Mouse (Mus musculus) embryonic facial prominence, embryonic 12.5 days (tissue): ENCODE data around the gene Trdmt1. TPM values are rescaled to one million over a fixed set of nuclear protein-coding genes. Genes with fewer than 3 reads are reported as not detected.

Experiments used
- ATAC-seq: fragments of 200-750 bp; cut with Nextera tagmentation; 2 replicates; pipeline ENCODE4 v1.8.0; 2017; ENCODE audit not compliant: insufficient number of reproducible peaks, insufficient read depth, low FRiP score, low TSS enrichment
- H3K27ac ChIP-seq: fragments of 300-500 bp; sonication (generic); 2 replicates; pipeline ENCODE4 v1.5.1; 2016; ENCODE audit warnings: mild to moderate bottlenecking
- H3K27me3 ChIP-seq: fragments of 300-500 bp; sonication (generic); 2 replicates; pipeline ENCODE4 v1.6.1; 2016; ENCODE audit warnings: mild to moderate bottlenecking, moderate library complexity
- H3K36me3 ChIP-seq: fragments of 300-500 bp; sonication (generic); 2 replicates; pipeline ENCODE4 v1.6.1; 2016; ENCODE audit warnings: mild to moderate bottlenecking
- H3K4me1 ChIP-seq: fragments of 300-500 bp; sonication (generic); 2 replicates; pipeline ENCODE4 v1.6.1; 2016
- H3K4me2 ChIP-seq: fragments of 300-500 bp; sonication (generic); replicated peaks from 2 replicates; pipeline ENCODE4 v1.6.1; 2016; ENCODE audit warnings: mild to moderate bottlenecking, moderate library complexity
- H3K4me3 ChIP-seq: fragments of 300-500 bp; sonication (generic); 2 replicates; pipeline ENCODE4 v1.5.1; 2016; ENCODE audit warnings: mild to moderate bottlenecking
- H3K9ac ChIP-seq: fragments of 300-500 bp; sonication (generic); 2 replicates; pipeline ENCODE4 v1.6.1; 2016; ENCODE audit warnings: mild to moderate bottlenecking, moderate library complexity
- H3K9me3 ChIP-seq: fragments of 300-500 bp; sonication (generic); 2 replicates; pipeline ENCODE4 v1.6.1; 2016; ENCODE audit warnings: mild to moderate bottlenecking, moderate library complexity
- WGBS: fragments of 180-500 bp; shearing (Covaris S2); methylation state at CpG from one replicate; pipeline ENCODE4 v1.1.7; 2016; 5-methylcytosine and 5-hydroxymethylcytosine counted together
- polyA plus RNA-seq: library from polyadenylated mRNA; unstranded; fragments of >200 nt; fragmentation: Nextera tagmentation; extraction: Ambion mirVana; gene quantifications from 2 replicates; pipeline ENCODE4 v1.2.1, GENCODE M21; 2016

Trdmt1 gene
- polyA plus RNA-seq, 1 experiment from 2014 or later = 7.3 TPM

GRCm38 (mm10) chr2:13556239-13556638 is 11.8 kb upstream of the Trdmt1 start:
- Histone ChIP-seq H3K9me3 (no peaks in the 10 kb centered on the region), H3K27me3 (no peaks in the 10 kb centered on the region), H3K27ac (no peak overlapping the region), H3K36me3 (no peaks in the 10 kb centered on the region), H3K4me1 (peaks cover 5% of the 10 kb centered on the region; the same call in 1 of the 2 replicates), H3K4me3 (no peak overlapping the region), H3K4me2 (no peak overlapping the region), H3K9ac (no peak overlapping the region)
- ATAC-seq = no peak

- Histone ChIP-seq H3K4me3 (no peak overlapping the region), H3K27ac (no peak overlapping the region), H3K36me3 (no peaks in the 10 kb centered on the region), H3K4me2 (no peak overlapping the region), H3K27me3 (no peaks in the 10 kb centered on the region), H3K9me3 (no peaks in the 10 kb centered on the region), H3K9ac (no peak overlapping the region), H3K4me1 (peaks cover 5% of the 10 kb centered on the region; the same call in 1 of the 2 replicates)
- 55% methylated on average over 2 of the region's 2 CpGs for WGBS
- no peak for ATAC-seq
These were observed 9.5 kb upstream of the Trdmt1 start for GRCm38 (mm10) chr2:13553966-13554365.

GRCm38 (mm10) chr2:13548749-13549148 is 4.3 kb upstream of the Trdmt1 start:
- Histone ChIP-seq H3K4me1 (0 out of 2 replicates have a peak, but pooled peaks cover 7% of the 10 kb centered on the region), H3K4me3 (no peak overlapping the region), H3K4me2 (no peak overlapping the region), H3K27ac (no peak overlapping the region), H3K9ac (no peak overlapping the region), H3K27me3 (no peaks in the 10 kb centered on the region), H3K36me3 (no peaks in the 10 kb centered on the region), H3K9me3 (no peaks in the 10 kb centered on the region)
- 81% methylated on average over 3 of the region's 3 CpGs for WGBS
- ATAC-seq = no peak

- no peak for ATAC-seq
- H3K27me3 ChIP-seq = no peaks in the 10 kb centered on the region
- H3K27ac ChIP-seq = peak overlapping the region; percentile 97
- H3K4me3 ChIP-seq = peak overlapping the region; percentile 60
- 62% methylated on average over 8 of the region's 8 CpGs for WGBS
- H3K36me3 ChIP-seq = no peaks in the 10 kb centered on the region
- 0 out of 2 replicates have a peak, but pooled peaks cover 8% of the 10 kb centered on the region for H3K4me1 ChIP-seq
- H3K4me2 ChIP-seq = peak overlapping the region; percentile 61
- H3K9me3 ChIP-seq = no peaks in the 10 kb centered on the region
- peak overlapping the region; percentile 81 for H3K9ac ChIP-seq
These were observed 846 bp downstream of the Trdmt1 start for GRCm38 (mm10) chr2:13543519-13544124.

GRCm38 (mm10) chr2:13539860-13540259 is 4.6 kb downstream of the Trdmt1 start:
- Histone ChIP-seq H3K4me2 (no peak overlapping the region), H3K4me3 (no peak overlapping the region), H3K4me1 (peaks cover 6% of the 10 kb centered on the region; the same call in 1 of the 2 replicates), H3K9ac (no peak overlapping the region), H3K27me3 (no peaks in the 10 kb centered on the region), H3K9me3 (no peaks in the 10 kb centered on the region), H3K27ac (no peak overlapping the region), H3K36me3 (no peaks in the 10 kb centered on the region)
- WGBS = 74% methylated on average over 1 of the region's 1 CpGs
- ATAC-seq = no peak

- Histone ChIP-seq H3K9me3 (no peaks in the 10 kb centered on the region), H3K4me3 (no peak overlapping the region), H3K9ac (no peak overlapping the region), H3K4me2 (no peak overlapping the region), H3K4me1 (peaks cover 3% of the 10 kb centered on the region; the same call in 1 of the 2 replicates), H3K27me3 (no peaks in the 10 kb centered on the region), H3K36me3 (no peaks in the 10 kb centered on the region), H3K27ac (no peak overlapping the region)
- WGBS = 67% methylated on average over 6 of the region's 6 CpGs
- no peak for ATAC-seq
These were observed 5.6 kb downstream of the Trdmt1 start for GRCm38 (mm10) chr2:13538704-13539377.

- Histone ChIP-seq H3K4me1 (no peaks in the 10 kb centered on the region; the same call in 1 of the 2 replicates), H3K9ac (no peak overlapping the region), H3K36me3 (no peaks in the 10 kb centered on the region), H3K4me2 (no peak overlapping the region), H3K9me3 (no peaks in the 10 kb centered on the region), H3K27ac (no peak overlapping the region), H3K27me3 (no peaks in the 10 kb centered on the region), H3K4me3 (no peak overlapping the region)
- ATAC-seq = no peak
- 87% methylated on average over 2 of the region's 2 CpGs for WGBS
These were observed 6.2 kb downstream of the Trdmt1 start for GRCm38 (mm10) chr2:13538258-13538657.

- H3K36me3 ChIP-seq = no peaks in the 10 kb centered on the region
- no peaks in the 10 kb centered on the region for H3K9me3 ChIP-seq
- H3K4me3 ChIP-seq = no peak overlapping the region
- no peak overlapping the region for H3K27ac ChIP-seq
- H3K9ac ChIP-seq = no peak overlapping the region
- H3K4me1 ChIP-seq = no peaks in the 10 kb centered on the region; the same call in 1 of the 2 replicates
- H3K27me3 ChIP-seq = no peaks in the 10 kb centered on the region
- H3K4me2 ChIP-seq = no peak overlapping the region
- no peak for ATAC-seq
- WGBS = 13% methylated on average over 2 of the region's 2 CpGs
These were observed 6.7 kb downstream of the Trdmt1 start for GRCm38 (mm10) chr2:13537733-13538132.

GRCm38 (mm10) chr2:13536747-13537146 is 7.7 kb downstream of the Trdmt1 start:
- Histone ChIP-seq H3K4me1 (no peaks in the 10 kb centered on the region; the same call in 1 of the 2 replicates), H3K9me3 (no peaks in the 10 kb centered on the region), H3K36me3 (no peaks in the 10 kb centered on the region), H3K27ac (no peak overlapping the region), H3K4me2 (no peak overlapping the region), H3K9ac (no peak overlapping the region), H3K27me3 (no peaks in the 10 kb centered on the region), H3K4me3 (no peak overlapping the region)
- no peak for ATAC-seq

- WGBS = 84% methylated on average over 6 of the region's 6 CpGs
- no peak for ATAC-seq
- Histone ChIP-seq H3K27ac (no peak overlapping the region), H3K36me3 (no peaks in the 10 kb centered on the region), H3K4me2 (no peak overlapping the region), H3K4me3 (no peak overlapping the region), H3K27me3 (no peaks in the 10 kb centered on the region), H3K9me3 (no peaks in the 10 kb centered on the region), H3K4me1 (no peaks in the 10 kb centered on the region; the same call in 1 of the 2 replicates), H3K9ac (no peak overlapping the region)
These were observed 13.8 kb downstream of the Trdmt1 start for GRCm38 (mm10) chr2:13530639-13531038.

- Histone ChIP-seq H3K36me3 (no peaks in the 10 kb centered on the region), H3K27ac (no peak overlapping the region), H3K9me3 (no peaks in the 10 kb centered on the region), H3K4me3 (no peak overlapping the region), H3K27me3 (no peaks in the 10 kb centered on the region), H3K4me1 (no peaks in the 10 kb centered on the region), H3K4me2 (no peak overlapping the region), H3K9ac (no peak overlapping the region)
- 91% methylated on average over 3 of the region's 3 CpGs for WGBS
- no peak for ATAC-seq
These were observed 15.1 kb downstream of the Trdmt1 start for GRCm38 (mm10) chr2:13529253-13529933.

GRCm38 (mm10) chr2:13527531-13527930 is 16.9 kb downstream of the Trdmt1 start:
- no peaks in the 10 kb centered on the region for H3K4me1 ChIP-seq
- no peaks in the 10 kb centered on the region for H3K36me3 ChIP-seq
- no peak overlapping the region for H3K4me2 ChIP-seq
- no peak overlapping the region for H3K4me3 ChIP-seq
- H3K9ac ChIP-seq = no peak overlapping the region
- H3K9me3 ChIP-seq = no peaks in the 10 kb centered on the region
- H3K27me3 ChIP-seq = no peaks in the 10 kb centered on the region
- 85% methylated on average over 4 of the region's 4 CpGs for WGBS
- ATAC-seq = no peak
- H3K27ac ChIP-seq = no peak overlapping the region
